11 mouse cellular contexts compared by ENCODE assay signal in genomic region chr7:26779799-26780416, GRCm38 (mm10). TPM values are rescaled to one million over a fixed set of nuclear protein-coding genes. Genes with fewer than 3 reads are reported as not detected.
DNase-seq lines count a peak whose midpoint lies in the region; ATAC-seq and TF ChIP-seq lines count a peak whose summit lies in the region.
"Had no signal": no experiment of that assay in that cellular context is flagged by ENCODE, and none has a peak within 500 bp of the region (broad histone marks: within the 10 kb centered on the region; RNA-seq: fewer than 3 reads in every experiment).

No protein-coding gene starts in this region.

- H3K36me3 ChIP-seq in embryonic facial prominence, embryonic 12.5 days, result no peaks in the 10 kb centered on the region
- no peaks in the 10 kb centered on the region for H3K36me3 ChIP-seq in embryonic facial prominence, embryonic 10.5 days (replicated peaks)
- H3K36me3 ChIP-seq in liver, embryonic 14.5 days (replicated peaks; ENCODE audit: control insufficient read depth, insufficient read depth, low read depth), result no peaks in the 10 kb centered on the region

- no peaks in the 10 kb centered on the region for H3K4me1 ChIP-seq in embryonic facial prominence, embryonic 12.5 days
- H3K4me1 ChIP-seq in embryonic facial prominence, embryonic 10.5 days, result no peaks in the 10 kb centered on the region
- no peaks in the 10 kb centered on the region for H3K4me1 ChIP-seq in liver, embryonic 14.5 days (replicated peaks; ENCODE audit: control insufficient read depth in 2 of 2, insufficient read depth in 2 of 2, low read length in 1 of 2)

- H3K9me3 ChIP-seq in embryonic facial prominence, embryonic 12.5 days, result no peaks in the 10 kb centered on the region; the same call in 1 of the 2 replicates
- no peaks in the 10 kb centered on the region for H3K9me3 ChIP-seq in embryonic facial prominence, embryonic 10.5 days
- no peaks in the 10 kb centered on the region for H3K9me3 ChIP-seq in liver, embryonic 14.5 days (ENCODE audit: control insufficient read depth, low read length)

- H3K27ac ChIP-seq in embryonic facial prominence, embryonic 12.5 days, result no peak overlapping the region
- no peak overlapping the region for H3K27ac ChIP-seq in embryonic facial prominence, embryonic 10.5 days (replicated peaks)
- H3K27ac ChIP-seq in liver, embryonic 14.5 days, result no peak overlapping the region

- no peak for DNase-seq in embryonic facial prominence, embryonic 10.5 days (ENCODE audit: low spot score)
- peak; percentile 3 for DNase-seq in right cerebral cortex, adult 18-20 months
- no peak for DNase-seq in right cerebral cortex, postnatal 36 days (ENCODE audit: low spot score in 2 of 2)
- peak in 1 of 3 experiments; percentile 17 for DNase-seq in liver, embryonic 14.5 days (ENCODE audit: low read depth in 3 of 3, low spot score in 3 of 3)
- no peak for DNase-seq in adrenal gland, postnatal 10 days
- no peak for DNase-seq in urinary bladder, postnatal 10 days (ENCODE audit: low spot score)
- DNase-seq in layer of hippocampus, adult 8-10 months (ENCODE audit: low spot score in 2 of 2), result no peak
- DNase-seq: adrenal gland, adult 2 months had no signal

- 76% methylated on average over 5 of the region's 5 CpGs for WGBS in embryonic facial prominence, embryonic 12.5 days
- 82% methylated on average over 5 of the region's 5 CpGs for WGBS in embryonic facial prominence, embryonic 10.5 days
- WGBS in liver, embryonic 14.5 days (ENCODE audit: insufficient replicate concordance), result 66% methylated on average over 5 of the region's 5 CpGs

- no peak for TF ChIP-seq CTCF in liver, embryonic 14.5 days (IDR thresholded peaks at IDR 0.05; ENCODE audit: low read depth)

- no peak for TF ChIP-seq EP300 in liver, embryonic 14.5 days (IDR thresholded peaks at IDR 0.05; ENCODE audit: low read depth)

- H3K4me3 ChIP-seq in embryonic facial prominence, embryonic 12.5 days, result no peak overlapping the region
- no peak overlapping the region for H3K4me3 ChIP-seq in embryonic facial prominence, embryonic 10.5 days
- no peak overlapping the region for H3K4me3 ChIP-seq in liver, embryonic 14.5 days (ENCODE audit: insufficient read depth in 1 of 2, low read depth in 2 of 2, low read length in 2 of 2)
- H3K4me3 ChIP-seq: myocyte had no signal

- H3K27me3 ChIP-seq in embryonic facial prominence, embryonic 12.5 days, result no peaks in the 10 kb centered on the region
- no peaks in the 10 kb centered on the region for H3K27me3 ChIP-seq in embryonic facial prominence, embryonic 10.5 days (replicated peaks; ENCODE audit: low read depth, poor library complexity, severe bottlenecking)
- H3K27me3 ChIP-seq in liver, embryonic 14.5 days (ENCODE audit: control insufficient read depth, insufficient read depth, low read length), result no peaks in the 10 kb centered on the region

- no peak overlapping the region for H3K9ac ChIP-seq in embryonic facial prominence, embryonic 12.5 days
- no peak overlapping the region for H3K9ac ChIP-seq in liver, embryonic 14.5 days (replicated peaks)

- ATAC-seq in embryonic facial prominence, embryonic 12.5 days (ENCODE audit: insufficient number of reproducible peaks, insufficient read depth, low FRiP score, low TSS enrichment), result peak; percentile 68; the same call in 1 of the 2 replicates
- ATAC-seq in liver, embryonic 14.5 days (ENCODE audit: insufficient read depth), result 0 out of 2 replicates have a peak, but pooled peaks have one; percentile 48

- no peak overlapping the region for H3K4me2 ChIP-seq in embryonic facial prominence, embryonic 12.5 days (replicated peaks)
- H3K4me2 ChIP-seq in liver, embryonic 14.5 days (ENCODE audit: low read depth), result no peak overlapping the region

RNA-seq across cellular contexts. Expression of gene Cyp2b19, which starts 23.0 kb away (rescaled TPM):
- polyA plus RNA-seq in embryonic facial prominence, embryonic 12.5 days (2016; fragmentation: Nextera tagmentation; extraction: Ambion mirVana), result 0.05 TPM in 1 of 2 replicates, not detected in the other
- 0.05 TPM in 1 of 2 replicates, not detected in the other for polyA plus RNA-seq in embryonic facial prominence, embryonic 10.5 days (2016; fragmentation: Nextera tagmentation; extraction: Ambion mirVana)
- polyA plus RNA-seq in liver, embryonic 14.5 days (2012; rRNA removed), result not detected in 2 replicates
- not detected in 2 replicates for polyA plus RNA-seq in liver, embryonic 14.5 days (2014; fragmentation: Nextera tagmentation; extraction: Ambion mirVana)
- not detected for total RNA-seq in adrenal gland, postnatal 10 days (2021)
- total RNA-seq in layer of hippocampus, adult 8-10 months (2022), result not detected
- total RNA-seq: adrenal gland, adult 2 months had no signal
- polyA plus RNA-seq: adrenal gland, adult 2 months; myocyte; urinary bladder, adult 2 months had no signal

RNA-seq across cellular contexts. Expression of gene Cyp2g1, which starts 28.8 kb away (rescaled TPM):
- not detected in 2 replicates for polyA plus RNA-seq in embryonic facial prominence, embryonic 12.5 days (2016; fragmentation: Nextera tagmentation; extraction: Ambion mirVana)
- polyA plus RNA-seq in embryonic facial prominence, embryonic 10.5 days (2016; fragmentation: Nextera tagmentation; extraction: Ambion mirVana), result not detected in 2 replicates
- not detected in 2 replicates for polyA plus RNA-seq in liver, embryonic 14.5 days (2012; rRNA removed)
- polyA plus RNA-seq in liver, embryonic 14.5 days (2014; fragmentation: Nextera tagmentation; extraction: Ambion mirVana), result not detected in 2 replicates
- 1 to 10 TPM; 1.8 to 2.9 TPM for total RNA-seq in adrenal gland, postnatal 10 days (2021)
- not detected for total RNA-seq in layer of hippocampus, adult 8-10 months (2022)
- total RNA-seq: adrenal gland, adult 2 months had no signal
- polyA plus RNA-seq: adrenal gland, adult 2 months; myocyte; urinary bladder, adult 2 months had no signal

RNA-seq across cellular contexts. Expression of gene Cyp2a5, which starts 55.2 kb away (rescaled TPM):
- polyA plus RNA-seq in embryonic facial prominence, embryonic 12.5 days (2016; fragmentation: Nextera tagmentation; extraction: Ambion mirVana), result not detected in 2 replicates
- polyA plus RNA-seq in embryonic facial prominence, embryonic 10.5 days (2016; fragmentation: Nextera tagmentation; extraction: Ambion mirVana), result not detected in 2 replicates
- polyA plus RNA-seq in liver, embryonic 14.5 days (2012; rRNA removed), result 0.21 and 0.31 TPM in 2 replicates
- polyA plus RNA-seq in liver, embryonic 14.5 days (2014; fragmentation: Nextera tagmentation; extraction: Ambion mirVana), result 0.32 and 0.87 TPM in 2 replicates
- 1 to 10 TPM; 2.0 to 6.2 TPM for total RNA-seq in adrenal gland, postnatal 10 days (2021)
- total RNA-seq in layer of hippocampus, adult 8-10 months (2022), result not detected
- polyA plus RNA-seq: myocyte; urinary bladder, adult 2 months had no signal
